8 mouse cellular contexts compared by ENCODE assay signal in the genomic region with DNA sequence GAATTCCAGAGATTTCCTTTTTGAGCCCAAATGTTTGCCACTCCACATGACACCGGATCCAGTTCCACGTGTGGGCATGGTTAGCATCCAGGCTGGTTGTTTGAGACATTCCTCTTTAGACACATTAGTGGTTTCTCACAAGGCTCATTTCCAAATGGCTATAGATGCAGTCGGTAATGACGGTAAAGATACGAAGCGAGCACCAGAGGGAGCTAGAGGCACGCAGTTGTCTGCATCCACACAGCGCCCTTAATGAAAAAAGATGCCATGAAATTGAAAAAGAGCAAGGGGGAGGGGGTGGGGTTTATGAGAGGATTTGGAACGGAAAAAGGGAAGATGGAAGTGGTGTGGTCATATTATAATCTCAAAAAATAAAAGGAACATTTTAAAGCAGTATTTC. TPM values are rescaled to one million over a fixed set of nuclear protein-coding genes. Genes with fewer than 3 reads are reported as not detected.
DNase-seq lines count a peak whose midpoint lies in the region; ATAC-seq and TF ChIP-seq lines count a peak whose summit lies in the region.

No protein-coding gene starts in this region.

- H3K36me3 ChIP-seq in testis, adult 2 months (ENCODE audit: control insufficient read depth, insufficient read depth, low read length): no peaks in the 10 kb centered on the region
- H3K36me3 ChIP-seq in intestine, embryonic 15.5 days: no peaks in the 10 kb centered on the region
- H3K36me3 ChIP-seq in limb, embryonic 10.5 days: no peaks in the 10 kb centered on the region
- H3K36me3 ChIP-seq in midbrain, embryonic 15.5 days (replicated peaks): no peaks in the 10 kb centered on the region

- peak; percentile 79 for ATAC-seq in intestine, embryonic 15.5 days
- peak; percentile 90 for ATAC-seq in midbrain, embryonic 15.5 days (replicated peaks)

- no peak for TF ChIP-seq POLR2A in testis, adult 2 months (IDR thresholded peaks at IDR 0.05; ENCODE audit: control insufficient read depth, low read depth, low read length)

- H3K9ac ChIP-seq in intestine, embryonic 15.5 days: no peak overlapping the region
- H3K9ac ChIP-seq in midbrain, embryonic 15.5 days: no peak overlapping the region

- H3K4me3 ChIP-seq in testis, adult 2 months (ENCODE audit: control insufficient read depth, low read depth, low read length): no peak overlapping the region
- H3K4me3 ChIP-seq in intestine, embryonic 15.5 days (replicated peaks): no peak overlapping the region
- no peak overlapping the region for H3K4me3 ChIP-seq in limb, embryonic 10.5 days
- no peak overlapping the region for H3K4me3 ChIP-seq in midbrain, embryonic 15.5 days

- no peaks in the 10 kb centered on the region for H3K9me3 ChIP-seq in intestine, embryonic 15.5 days
- no peaks in the 10 kb centered on the region for H3K9me3 ChIP-seq in limb, embryonic 10.5 days (replicated peaks)
- H3K9me3 ChIP-seq in midbrain, embryonic 15.5 days: no peaks in the 10 kb centered on the region

- H3K27me3 ChIP-seq in testis, adult 2 months (ENCODE audit: control insufficient read depth, insufficient read depth, low read length): no peaks in the 10 kb centered on the region
- no peaks in the 10 kb centered on the region for H3K27me3 ChIP-seq in intestine, embryonic 15.5 days (replicated peaks)
- H3K27me3 ChIP-seq in limb, embryonic 10.5 days (ENCODE audit: low read depth, poor library complexity, severe bottlenecking): no peaks in the 10 kb centered on the region
- H3K27me3 ChIP-seq in midbrain, embryonic 15.5 days (replicated peaks): no peaks in the 10 kb centered on the region

- H3K4me2 ChIP-seq in intestine, embryonic 15.5 days (replicated peaks): no peak overlapping the region
- no peak overlapping the region for H3K4me2 ChIP-seq in midbrain, embryonic 15.5 days

- peak; percentile 55; the same call in 1 of the 2 replicates for TF ChIP-seq CTCF in testis, adult 2 months (IDR thresholded peaks at IDR 0.05; ENCODE audit: control insufficient read depth, insufficient read depth, insufficient replicate concordance, low read depth, low read length)

- WGBS in intestine, embryonic 15.5 days: 3% methylated on average over 9 of the region's 9 CpGs
- 6% methylated on average over 9 of the region's 9 CpGs for WGBS in limb, embryonic 10.5 days
- 3% methylated on average over 9 of the region's 9 CpGs for WGBS in midbrain, embryonic 15.5 days

- no peak for DNase-seq in testis, postnatal 14 days (ENCODE audit: low spot score)
- DNase-seq in cerebellum, adult 9-10 months: peak; percentile 75
- DNase-seq in frontal cortex, postnatal 14 days (ENCODE audit: low spot score in 2 of 2): peak; percentile 53 to 60
- peak; percentile 71 for DNase-seq in limb, embryonic 10.5 days (ENCODE audit: low spot score)
- DNase-seq in spleen, postnatal 4 days (ENCODE audit: low spot score in 2 of 2): peak; percentile 39 to 74

- no peaks in the 10 kb centered on the region; the same call in 1 of the 2 replicates for H3K4me1 ChIP-seq in testis, adult 2 months (ENCODE audit: control insufficient read depth, insufficient read depth, low read length)
- no peaks in the 10 kb centered on the region for H3K4me1 ChIP-seq in intestine, embryonic 15.5 days (replicated peaks)
- 0 out of 2 replicates have a peak, but pooled peaks cover 2% of the 10 kb centered on the region for H3K4me1 ChIP-seq in limb, embryonic 10.5 days
- no peaks in the 10 kb centered on the region for H3K4me1 ChIP-seq in midbrain, embryonic 15.5 days

- no peak overlapping the region for H3K27ac ChIP-seq in testis, adult 2 months (ENCODE audit: control insufficient read depth, insufficient read depth, low read depth, low read length)
- no peak overlapping the region for H3K27ac ChIP-seq in intestine, embryonic 15.5 days
- no peak overlapping the region for H3K27ac ChIP-seq in limb, embryonic 10.5 days
- H3K27ac ChIP-seq in midbrain, embryonic 15.5 days: no peak overlapping the region

RNA-seq across cellular contexts. Expression of gene Fry, which starts 50.3 kb away (rescaled TPM):
- 7.1 and 8.4 TPM in 2 replicates for polyA plus RNA-seq in testis, adult 2 months (2012; rRNA removed)
- 7.1 and 8.2 TPM in 2 replicates for polyA plus RNA-seq in intestine, embryonic 15.5 days (2015; fragmentation: Nextera tagmentation; extraction: Ambion mirVana)
- 3.2 and 3.3 TPM in 2 replicates for polyA plus RNA-seq in limb, embryonic 10.5 days (2016; fragmentation: Nextera tagmentation; extraction: Ambion mirVana)
- 47.4 and 58.5 TPM in 2 replicates for polyA plus RNA-seq in midbrain, embryonic 15.5 days (2015; fragmentation: Nextera tagmentation; extraction: Ambion mirVana)
